Mouse (Mus musculus) thymus, adult 2 months (tissue): ENCODE results near the gene Zdhhc11.

Source experiments
- CTCF ChIP-seq: fragments of 200-500 bp; IDR thresholded peaks from 2 replicates; pipeline ENCODE4 v1.5.1; 2012; ENCODE audit warnings: mild to moderate bottlenecking, control low read depth, low read length, moderate library complexity, borderline replicate concordance; ENCODE audit not compliant: control insufficient read depth, poor library complexity, insufficient read depth; ENCODE audit errors: extremely low read depth
- POLR2A ChIP-seq: fragments of 200-500 bp; IDR thresholded peaks from 2 replicates; pipeline ENCODE4 v1.6.1; 2012; ENCODE audit warnings: mild to moderate bottlenecking, low read length, control low read depth, moderate library complexity; ENCODE audit not compliant: control insufficient read depth, poor library complexity, insufficient read depth; ENCODE audit errors: extremely low read depth

GRCm38 (mm10) chr13:73938177-73938560 lies 25.5 kb upstream of the Zdhhc11 start:
- no peak for TF ChIP-seq CTCF
- TF ChIP-seq POLR2A, result no peak
